Mouse (Mus musculus): ENCODE data around the gene Hist2h2bb.
A peak's percentile ranks its signal among the peaks of the same experiment; 100 is the strongest.
"Not testable (repeated sequence)": the region's sequence is repeated elsewhere in the genome, so short reads cannot be mapped to it uniquely, and the experiment has no call there.

Hist2h2bb gene

GRCm38 (mm10) chr3:96239949-96240798, 29.4 kb upstream of the Hist2h2bb start, which contains the start of gene Hist2h2aa2:
TSS of gene Hist2h2aa2 (minus strand) at chr3:96240276.
- DNase-seq (ENCODE audit: low spot score in 2 of 2), result peak; percentile 92 to 94

DNA sequence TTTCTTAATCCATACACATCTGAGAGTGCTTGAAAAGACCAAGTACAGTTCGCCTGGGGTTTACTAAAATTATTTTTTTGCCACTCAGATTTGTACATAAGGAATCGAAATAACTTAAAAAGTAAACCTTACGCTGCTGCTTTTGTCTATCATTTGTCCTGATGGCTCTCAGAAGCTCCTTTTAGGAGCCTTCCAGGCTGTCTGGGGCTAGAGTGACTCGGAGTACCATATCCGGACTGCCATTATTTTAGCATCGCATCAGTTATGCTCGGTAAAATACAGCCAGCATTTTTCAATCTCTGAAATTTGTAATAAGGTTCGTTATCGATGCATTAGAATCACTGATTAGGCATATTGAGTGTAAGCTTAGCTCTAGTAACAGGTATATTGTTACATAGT, 28.8 kb upstream of the Hist2h2bb start:
- DNase-seq (ENCODE audit: low spot score in 2 of 2), result no peak

GRCm38 (mm10) chr3:96243921-96244572, 25.5 kb upstream of the Hist2h2bb start:
- DNase-seq (ENCODE audit: low spot score in 2 of 2), result no peak

DNA sequence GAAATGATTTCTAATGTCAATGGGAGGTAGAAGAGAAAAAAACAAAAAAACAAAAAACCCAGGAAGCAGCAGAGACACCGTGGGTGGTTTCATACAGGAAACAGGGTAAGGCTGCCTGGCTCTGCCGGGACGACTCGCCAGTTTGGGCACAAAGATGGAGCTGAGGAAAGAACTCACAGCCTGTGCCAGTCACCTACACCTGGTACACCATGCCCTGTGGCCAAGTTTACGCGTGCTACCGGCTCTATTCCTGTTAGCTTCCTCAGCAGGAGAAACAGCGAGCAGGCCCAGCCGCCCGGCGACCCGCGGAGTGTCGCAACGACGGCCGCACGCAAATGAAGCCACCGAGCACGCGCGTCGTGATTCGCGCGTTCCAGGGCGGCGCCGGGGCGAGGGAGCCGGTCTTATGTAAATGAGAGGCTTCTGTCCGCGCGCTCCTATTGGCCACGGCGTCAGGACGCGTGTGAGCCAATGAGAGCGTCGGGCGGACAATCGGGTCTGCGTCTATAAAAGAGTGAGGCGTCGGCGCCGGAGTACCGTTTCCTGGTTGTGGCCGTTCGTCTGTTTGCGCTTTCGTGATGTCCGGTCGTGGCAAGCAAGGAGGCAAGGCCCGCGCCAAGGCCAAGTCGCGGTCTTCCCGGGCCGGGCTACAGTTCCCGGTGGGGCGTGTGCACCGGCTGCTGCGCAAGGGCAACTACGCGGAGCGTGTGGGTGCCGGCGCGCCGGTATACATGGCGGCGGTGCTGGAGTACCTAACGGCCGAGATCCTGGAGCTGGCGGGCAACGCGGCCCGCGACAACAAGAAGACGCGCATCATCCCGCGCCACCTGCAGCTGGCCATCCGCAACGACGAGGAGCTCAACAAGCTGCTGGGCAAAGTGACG, 24.3 kb upstream of the Hist2h2bb start, which contains the start of gene Hist2h2aa1:
Gene Hist2h2aa1 (plus strand): TSS at position 495 of the 884 bp plus-strand sequence.
- peak; percentile 84 to 85 for DNase-seq (ENCODE audit: low spot score in 2 of 2)

- not testable (repeated sequence) for DNase-seq (ENCODE audit: low spot score in 2 of 2)
Observed at GRCm38 (mm10) chr3:96246018-96246417, 23.5 kb upstream of the Hist2h2bb start.

- not testable (repeated sequence) for DNase-seq (ENCODE audit: low spot score in 2 of 2)
Observed at GRCm38 (mm10) chr3:96246427-96246856, 23.1 kb upstream of the Hist2h2bb start, which contains the start of gene Hist2h3c1. TSS of gene Hist2h3c1 (plus strand) at chr3:96246685.

- no peak for DNase-seq (ENCODE audit: low spot score in 2 of 2)
Observed at GRCm38 (mm10) chr3:96247356-96248140, 22.0 kb upstream of the Hist2h2bb start.

DNA sequence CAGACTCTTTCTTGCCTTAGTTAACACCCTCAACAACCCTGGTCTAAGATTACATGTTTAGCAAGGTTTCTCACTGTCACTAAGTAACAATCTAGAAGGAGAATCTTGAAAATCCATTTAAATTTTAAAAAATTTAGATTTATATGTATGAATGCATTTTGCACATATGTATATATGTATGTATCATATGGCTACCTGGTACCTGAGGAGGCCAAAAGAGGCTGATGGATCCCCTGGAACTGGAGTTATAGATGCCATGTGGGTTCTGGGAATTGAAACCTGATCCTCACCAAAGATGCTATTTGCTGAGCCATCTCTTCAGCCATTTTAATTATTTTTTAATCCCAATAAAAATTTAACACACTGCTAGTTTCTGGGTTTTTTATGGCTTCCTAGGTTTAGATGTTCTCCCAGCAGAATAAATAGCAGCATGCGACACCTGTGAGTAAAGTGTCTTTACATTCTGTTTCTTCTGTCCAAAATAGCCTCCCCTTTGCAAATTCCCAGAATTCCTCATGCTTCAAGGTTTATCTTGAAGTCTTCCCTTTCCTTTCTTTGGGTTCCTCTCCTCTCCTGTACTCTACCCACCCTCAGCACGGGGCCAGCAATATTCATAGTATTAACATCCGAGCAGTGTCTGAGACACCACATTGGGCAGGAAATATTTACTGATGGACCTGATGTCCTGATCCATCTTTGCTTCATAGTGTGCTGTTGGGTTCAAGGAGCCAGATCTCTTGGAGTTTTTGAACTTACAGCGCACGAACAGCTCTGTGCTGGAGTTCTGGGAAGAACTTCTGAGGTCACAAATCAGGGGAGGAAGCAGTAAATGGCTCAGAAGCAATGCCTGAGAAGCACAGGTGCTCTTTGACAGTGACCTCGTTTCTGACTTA, 21.2 kb upstream of the Hist2h2bb start:
- no peak for DNase-seq (ENCODE audit: low spot score in 2 of 2)

DNA sequence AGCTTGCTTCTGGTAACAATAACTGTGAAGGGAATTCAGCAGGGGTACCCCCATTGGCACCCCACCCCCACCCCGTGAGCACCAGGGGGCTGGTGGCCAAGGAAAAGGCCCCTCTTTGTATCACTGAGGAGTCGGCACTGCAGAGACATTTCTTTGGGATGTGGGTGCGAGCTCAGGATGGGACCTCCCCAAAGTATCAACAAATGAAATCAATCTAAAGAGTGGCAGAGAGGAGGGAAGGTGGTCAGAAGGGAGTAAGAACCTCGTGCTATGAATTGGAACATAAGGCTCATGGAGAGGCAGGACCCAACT, 20.6 kb upstream of the Hist2h2bb start:
- no peak for DNase-seq (ENCODE audit: low spot score in 2 of 2)

DNA sequence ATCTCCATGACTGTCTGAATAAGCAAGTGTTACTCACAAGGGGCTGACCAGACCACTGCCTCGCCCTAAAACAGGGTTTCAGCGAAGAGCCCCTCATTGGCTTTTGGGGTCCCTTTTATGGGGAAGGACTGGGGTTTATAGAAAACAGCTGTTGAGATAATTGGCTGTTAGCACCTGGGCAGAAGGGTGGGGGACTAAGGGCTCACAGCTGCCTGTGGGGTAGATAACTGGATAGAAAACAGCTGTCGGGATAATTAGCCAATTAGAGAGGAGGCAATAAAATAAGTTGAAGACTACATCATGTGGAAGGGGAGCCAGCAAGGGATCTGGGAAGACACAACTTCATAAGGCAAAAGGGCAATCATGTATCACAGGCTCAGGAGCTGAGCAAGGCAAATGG, 18.7 kb upstream of the Hist2h2bb start:
- no peak for DNase-seq (ENCODE audit: low spot score in 2 of 2)

DNA sequence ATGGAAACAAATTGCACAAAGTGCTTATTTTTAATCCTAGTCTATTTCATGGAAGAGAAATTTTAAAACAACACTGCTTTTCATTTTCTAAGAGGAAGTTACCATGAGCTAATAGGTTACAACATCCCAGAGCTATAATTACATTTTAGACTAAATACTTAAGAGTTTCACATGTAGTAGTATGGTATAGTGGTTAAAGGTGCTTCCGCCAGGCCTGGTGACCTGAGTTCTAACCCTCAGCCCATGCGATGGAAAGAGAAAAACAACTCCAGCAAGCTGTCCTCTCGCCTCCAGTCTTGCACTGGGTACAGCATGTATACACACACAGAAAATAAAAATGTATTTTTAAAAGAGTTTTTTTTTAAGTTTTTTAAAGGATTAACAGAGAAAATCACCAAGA, 17.8 kb upstream of the Hist2h2bb start:
- DNase-seq (ENCODE audit: low spot score in 2 of 2), result no peak

- DNase-seq (ENCODE audit: low spot score in 2 of 2), result no peak
Observed at GRCm38 (mm10) chr3:96254683-96255355, 14.7 kb upstream of the Hist2h2bb start.

- no peak for DNase-seq (ENCODE audit: low spot score in 2 of 2)
Observed at GRCm38 (mm10) chr3:96255926-96256593, 13.5 kb upstream of the Hist2h2bb start.

DNA sequence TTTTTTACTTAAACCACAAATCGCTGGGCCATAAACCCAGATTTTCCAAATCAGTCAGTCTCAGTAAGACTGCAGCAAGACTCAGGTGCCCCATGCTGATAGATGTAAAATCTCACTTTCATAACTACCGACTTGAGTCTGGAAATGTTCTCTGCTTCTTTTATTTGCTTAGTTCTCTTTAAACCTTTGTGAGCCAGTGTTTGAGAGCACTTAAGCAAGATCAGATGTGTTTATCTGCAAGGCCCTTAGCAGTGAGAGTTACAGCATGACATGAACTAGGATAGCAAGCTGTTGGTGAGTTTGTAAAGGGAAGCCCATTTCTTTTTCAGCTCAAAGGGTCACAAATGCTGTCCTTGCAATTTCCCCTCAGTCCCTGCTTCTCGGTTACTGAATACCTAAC, 12.4 kb upstream of the Hist2h2bb start:
- no peak for DNase-seq (ENCODE audit: low spot score in 2 of 2)

DNA sequence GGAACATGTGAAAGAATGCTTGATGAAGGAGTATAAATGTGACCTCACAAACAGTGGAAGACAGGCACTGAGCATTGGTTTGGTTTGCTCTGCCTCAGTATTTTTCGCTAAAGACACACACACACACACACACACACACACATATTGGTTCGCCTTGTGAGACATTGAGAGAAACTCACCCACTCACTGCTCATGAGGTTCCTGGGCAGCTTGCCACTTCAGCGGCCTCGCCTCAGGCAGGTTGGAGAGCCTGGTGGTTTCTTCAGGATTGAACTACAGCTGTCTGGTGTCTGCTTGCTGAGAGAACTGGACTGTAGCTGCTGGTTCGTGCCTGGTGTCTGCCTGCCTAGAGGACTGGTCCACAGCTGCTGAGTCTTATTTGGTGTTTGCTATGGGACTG, 9.3 kb upstream of the Hist2h2bb start:
- DNase-seq (ENCODE audit: low spot score in 2 of 2), result no peak

DNA sequence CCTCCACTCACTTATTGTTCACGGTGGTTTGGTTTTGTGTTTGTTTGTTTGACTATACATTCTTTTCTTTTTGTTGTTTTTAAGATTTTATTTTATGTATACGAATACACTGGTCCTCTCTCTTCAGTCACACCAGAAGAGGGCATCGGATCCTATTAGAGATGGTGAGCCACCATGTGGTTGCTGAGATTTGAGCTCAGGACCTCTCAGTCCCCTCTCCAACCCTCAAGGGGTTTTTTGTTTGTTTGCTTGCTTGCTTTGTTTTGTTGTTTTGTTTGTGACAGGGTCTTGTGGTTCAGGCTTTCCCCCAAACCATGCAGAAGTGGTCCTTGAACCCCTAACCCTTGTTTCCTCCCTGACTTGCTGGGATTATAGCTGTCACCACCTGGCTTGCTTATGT, 7.9 kb upstream of the Hist2h2bb start:
- DNase-seq (ENCODE audit: low spot score in 2 of 2), result no peak

DNA sequence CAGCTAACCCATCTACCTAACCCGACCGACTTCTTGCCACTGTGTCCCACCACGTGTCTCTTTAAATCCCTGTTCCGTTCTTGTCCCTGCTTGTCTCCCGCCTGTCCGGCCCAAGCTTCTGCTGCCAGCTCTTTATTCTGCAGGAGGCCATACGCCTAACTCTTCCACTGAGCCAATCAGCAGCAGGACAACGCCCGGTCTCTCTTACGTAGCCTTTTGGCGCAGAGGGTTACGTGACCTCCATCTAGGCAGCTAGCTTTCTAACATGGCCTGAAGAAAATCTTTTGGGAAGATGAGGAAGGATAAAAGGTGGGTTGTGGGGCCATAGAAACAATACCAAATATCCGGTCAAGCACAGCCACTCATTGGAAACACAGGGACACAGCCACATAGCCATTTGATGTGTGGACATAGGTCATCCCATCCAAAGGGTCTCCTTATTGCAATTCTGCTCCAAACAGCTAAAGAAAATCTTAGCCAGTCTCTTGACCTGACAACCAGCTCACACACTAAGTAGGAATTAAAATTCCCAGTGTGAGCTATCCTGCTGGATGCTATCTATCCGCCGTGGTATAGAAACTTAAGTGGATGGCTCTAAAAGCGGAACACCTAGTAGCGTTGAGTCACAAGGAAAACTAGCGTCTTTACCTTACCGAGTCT, 7.2 kb upstream of the Hist2h2bb start:
- peak; percentile 79 to 89 for DNase-seq (ENCODE audit: low spot score in 2 of 2)

GRCm38 (mm10) chr3:96262979-96263550, 6.5 kb upstream of the Hist2h2bb start, which contains the start of gene Hist2h4:
TSS of gene Hist2h4 (minus strand) at chr3:96263311.
- DNase-seq (ENCODE audit: low spot score in 2 of 2), result peak; percentile 96
